11 mouse cellular contexts compared by ENCODE assay signal in the genomic region with DNA sequence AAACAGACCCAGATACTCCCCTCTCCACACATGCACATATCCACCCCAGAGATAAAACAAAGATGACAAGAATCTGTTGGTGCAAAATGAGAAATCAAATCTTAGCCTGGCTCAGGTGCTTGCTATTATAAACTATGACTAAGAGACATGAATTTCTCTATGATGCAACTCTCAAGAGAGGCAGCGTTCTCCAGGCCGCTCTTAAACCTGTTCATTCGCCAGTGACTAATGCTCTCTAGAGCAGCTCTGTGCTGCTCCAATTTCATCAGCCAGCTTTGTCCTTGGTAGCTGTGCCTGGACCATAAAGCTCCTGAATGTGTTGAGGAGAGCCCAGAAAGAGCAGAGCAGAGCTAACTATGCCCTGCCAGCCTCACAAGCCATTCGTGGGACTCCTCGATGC. TPM values are rescaled to one million over a fixed set of nuclear protein-coding genes. Genes with fewer than 3 reads are reported as not detected.
A peak's percentile ranks its signal among the peaks of the same experiment; 100 is the strongest.
DNase-seq lines count a peak whose midpoint lies in the region; ATAC-seq and TF ChIP-seq lines count a peak whose summit lies in the region.
"Had no signal": no experiment of that assay in that cellular context is flagged by ENCODE, and none has a peak within 500 bp of the region (broad histone marks: within the 10 kb centered on the region; RNA-seq: fewer than 3 reads in every experiment).

No protein-coding gene starts in this region.

- H3K27ac ChIP-seq in limb, embryonic 10.5 days: 0 out of 2 replicates have a peak overlapping the region, but pooled peaks have one; percentile 70
- H3K27ac ChIP-seq in neural tube, embryonic 15.5 days (replicated peaks): no peak overlapping the region
- H3K27ac ChIP-seq in thymus, adult 2 months (ENCODE audit: control insufficient read depth, insufficient read depth, low read length): no peak overlapping the region
- H3K27ac ChIP-seq: embryonic facial prominence, embryonic 13.5 days; macrophage had no signal

- no peak for TF ChIP-seq CTCF in thymus, adult 2 months (IDR thresholded peaks at IDR 0.05; ENCODE audit: borderline replicate concordance, control insufficient read depth, extremely low read depth, insufficient read depth, low read length, poor library complexity)

- H3K9me3 ChIP-seq in limb, embryonic 10.5 days (replicated peaks): no peaks in the 10 kb centered on the region
- H3K9me3 ChIP-seq in neural tube, embryonic 15.5 days (replicated peaks): no peaks in the 10 kb centered on the region
- H3K9me3 ChIP-seq: embryonic facial prominence, embryonic 13.5 days had no signal

- H3K4me1 ChIP-seq in limb, embryonic 10.5 days: peaks cover 39% of the 10 kb centered on the region
- peaks cover 38% of the 10 kb centered on the region for H3K4me1 ChIP-seq in neural tube, embryonic 15.5 days
- H3K4me1 ChIP-seq in thymus, adult 2 months (replicated peaks; ENCODE audit: control insufficient read depth, insufficient read depth, low read length): peaks cover 15% of the 10 kb centered on the region

- peak overlapping the region; percentile 47 for H3K4me2 ChIP-seq in neural tube, embryonic 15.5 days
- H3K4me2 ChIP-seq: embryonic facial prominence, embryonic 13.5 days had no signal

- H3K9ac ChIP-seq in neural tube, embryonic 15.5 days (replicated peaks): no peak overlapping the region
- H3K9ac ChIP-seq: embryonic facial prominence, embryonic 13.5 days had no signal

- TF ChIP-seq POLR2A in thymus, adult 2 months (IDR thresholded peaks at IDR 0.05; ENCODE audit: control insufficient read depth, extremely low read depth, insufficient read depth, low read length, poor library complexity): no peak

- H3K36me3 ChIP-seq in limb, embryonic 10.5 days: peaks cover 47% of the 10 kb centered on the region
- H3K36me3 ChIP-seq in neural tube, embryonic 15.5 days: no peaks in the 10 kb centered on the region
- no peaks in the 10 kb centered on the region for H3K36me3 ChIP-seq in thymus, adult 2 months (ENCODE audit: control insufficient read depth, insufficient read depth, low read length)
- H3K36me3 ChIP-seq: embryonic facial prominence, embryonic 13.5 days had no signal

- H3K27me3 ChIP-seq in limb, embryonic 10.5 days (ENCODE audit: low read depth, poor library complexity, severe bottlenecking): no peaks in the 10 kb centered on the region
- H3K27me3 ChIP-seq in neural tube, embryonic 15.5 days (replicated peaks): peaks cover 32% of the 10 kb centered on the region
- 0 out of 2 replicates have a peak, but pooled peaks cover 2% of the 10 kb centered on the region for H3K27me3 ChIP-seq in thymus, adult 2 months (ENCODE audit: control insufficient read depth, insufficient read depth, low read length)

- WGBS in limb, embryonic 10.5 days: 55% methylated on average over 5 of the region's 5 CpGs
- WGBS in neural tube, embryonic 15.5 days: 21% methylated on average over 5 of the region's 5 CpGs
- 93% methylated on average over 5 of the region's 5 CpGs for WGBS in thymus, adult 2 months

- ATAC-seq in neural tube, embryonic 15.5 days (ENCODE audit: low FRiP score): no peak

- peak; percentile 66 to 83 for DNase-seq in adrenal gland, adult (ENCODE audit: inconsistent age in 2 of 2, low spot score in 1 of 2)
- no peak for DNase-seq in adrenal gland, postnatal 25 days
- peak; percentile 40 to 64 for DNase-seq in lung, adult 18-20 months
- DNase-seq in lung, postnatal 10 days: no peak
- DNase-seq in limb, embryonic 10.5 days (ENCODE audit: low spot score): no peak
- DNase-seq in thymus, adult 2 months: no peak
- no peak for DNase-seq in T-cell, adult 2 months (ENCODE audit: low spot score)
- DNase-seq: gastrocnemius, postnatal 14 days had no signal

- H3K4me3 ChIP-seq in limb, embryonic 10.5 days: no peak overlapping the region
- no peak overlapping the region for H3K4me3 ChIP-seq in neural tube, embryonic 15.5 days (replicated peaks)
- H3K4me3 ChIP-seq in thymus, adult 2 months (ENCODE audit: control insufficient read depth, insufficient read depth, low read length): no peak overlapping the region
- H3K4me3 ChIP-seq: embryonic facial prominence, embryonic 13.5 days had no signal

RNA-seq across cellular contexts. Expression of gene Etv5, which starts 5.0 kb away (rescaled TPM):
- total RNA-seq in adrenal gland, postnatal 25 days (2021): 25.0 and 29.5 TPM in 2 replicates
- polyA plus RNA-seq in limb, embryonic 10.5 days (2016; fragmentation: Nextera tagmentation; extraction: Ambion mirVana): 66.8 and 74.3 TPM in 2 replicates
- 22.3 and 24.6 TPM in 2 replicates for polyA plus RNA-seq in neural tube, embryonic 15.5 days (2015; fragmentation: Nextera tagmentation; extraction: Ambion mirVana)
- polyA plus RNA-seq in thymus, adult 2 months (2012; rRNA removed): 7.3 and 8.6 TPM in 2 replicates

Comparison
In these comparisons a context has a peak if more than half of its experiments do, and no peak if none do; other contexts are left out.
1. DNase-seq: peak in adrenal gland, adult (2 of 2) and lung, adult 18-20 months (2 of 2); none in adrenal gland, postnatal 25 days (single experiment), lung, postnatal 10 days (single experiment), limb, embryonic 10.5 days (single experiment), thymus, adult 2 months (single experiment) and T-cell, adult 2 months (single experiment).